Mouse (Mus musculus) urinary bladder, postnatal 4 days (tissue): ENCODE results near the gene Ptn.
"Not testable (repeated sequence)": the region's sequence is repeated elsewhere in the genome, so short reads cannot be mapped to it uniquely, and the experiment has no call there.

ENCODE experiments used
- DNase-seq, 2 experiments: peaks; one replicate each; pipeline ENCODE4 v3.0.0; 2021 to 2022; ENCODE audit warnings: low spot score in 2 of 2

Ptn gene

DNA sequence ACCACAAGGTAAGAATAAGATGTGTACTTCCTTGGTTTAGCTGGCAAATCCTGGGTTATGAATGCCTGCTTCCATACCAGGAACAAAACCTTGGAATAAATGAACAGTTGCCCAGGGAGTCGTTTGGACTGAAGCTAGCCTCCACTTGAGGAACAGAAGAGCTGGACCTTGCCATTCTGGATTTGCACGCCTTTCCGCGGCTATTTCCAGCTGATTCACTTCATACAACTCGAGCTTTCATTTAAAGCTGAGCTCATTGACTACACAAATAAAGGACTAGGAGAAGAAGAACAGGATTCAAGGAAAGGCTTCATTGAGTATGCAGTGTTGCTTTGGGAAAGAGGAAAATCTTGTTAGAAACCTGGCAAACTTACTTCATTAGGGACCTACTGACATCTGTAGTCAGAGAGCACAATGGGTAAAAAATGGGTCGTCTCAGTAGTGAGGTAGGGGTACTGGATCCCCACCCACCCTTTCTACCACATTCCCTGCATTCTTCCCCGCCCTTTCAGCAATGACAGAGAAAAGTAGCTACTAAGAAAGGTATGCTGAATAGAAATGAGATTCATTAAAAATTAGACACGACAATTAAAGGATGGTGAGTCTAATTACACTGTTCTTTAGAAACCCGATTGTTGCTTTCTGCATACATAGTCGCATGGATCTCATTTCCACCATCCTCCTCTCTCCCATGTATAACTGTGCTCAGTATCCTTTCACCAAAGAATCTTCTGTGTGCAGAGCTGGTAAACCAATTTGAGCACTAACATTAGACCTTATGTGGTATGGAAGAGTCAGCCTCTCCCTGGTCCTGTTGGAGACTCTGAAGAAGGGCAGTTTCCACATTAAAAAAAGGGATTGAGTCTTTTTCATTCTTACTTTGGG lies 54.8 kb downstream of the Ptn start:
- no peak for DNase-seq

DNA sequence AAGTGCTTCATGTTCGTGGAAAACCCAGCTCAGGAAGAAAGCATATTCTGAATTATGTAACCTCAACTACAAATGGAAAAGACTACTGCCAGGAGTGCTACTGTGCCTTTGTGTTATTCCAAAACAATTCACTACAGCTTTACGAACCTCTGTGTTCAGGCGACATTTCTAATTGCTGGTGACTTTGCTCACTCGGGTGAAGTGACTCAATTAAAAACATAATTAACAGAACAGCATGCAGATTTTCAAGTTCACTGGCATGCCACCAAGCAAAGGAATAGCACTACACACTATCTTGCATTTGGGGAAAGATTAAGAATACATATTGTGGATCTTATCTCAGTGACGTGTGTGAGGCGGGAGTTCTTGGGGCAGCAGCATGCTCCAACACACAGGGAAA lies 57.1 kb downstream of the Ptn start:
- no peak for DNase-seq

DNA sequence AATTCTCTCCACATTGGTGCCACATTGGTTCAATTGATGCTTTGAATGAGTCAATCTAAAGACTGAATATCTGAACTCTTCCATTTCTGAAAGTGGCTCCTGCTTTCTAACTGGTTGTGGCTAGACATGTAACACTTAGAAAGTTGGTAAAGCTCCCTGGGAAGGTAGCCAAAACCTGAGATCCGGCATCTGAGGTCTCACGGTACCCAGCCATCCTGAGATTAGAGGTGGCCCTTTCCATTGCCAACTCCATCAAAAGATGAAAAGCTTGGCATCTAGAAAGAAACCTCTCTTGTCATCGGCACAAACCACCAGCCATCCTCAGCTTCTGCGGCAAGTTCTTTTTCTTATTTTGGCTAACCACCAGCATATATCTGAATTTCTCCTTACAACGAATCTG lies 70.2 kb downstream of the Ptn start:
- DNase-seq = no peak

DNA sequence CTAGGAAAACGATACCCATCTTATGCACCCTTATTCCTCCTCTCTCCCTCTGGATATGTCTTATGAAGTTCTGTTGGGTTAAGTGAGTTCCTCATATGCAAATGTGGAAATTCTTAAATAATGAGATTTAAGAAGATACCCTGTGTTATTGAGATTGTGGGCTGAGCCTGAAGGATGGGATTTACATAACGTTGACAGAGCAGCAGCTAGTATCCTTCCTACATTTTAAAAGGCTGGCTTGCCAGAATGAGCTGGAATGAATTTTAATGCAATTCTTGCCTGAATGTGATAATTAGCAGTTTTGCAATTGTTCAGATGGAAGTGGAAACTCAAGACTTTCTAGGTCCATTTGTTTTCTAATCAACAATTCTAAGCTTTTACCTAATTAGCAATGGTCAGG lies 73.3 kb downstream of the Ptn start:
- no peak for DNase-seq

DNA sequence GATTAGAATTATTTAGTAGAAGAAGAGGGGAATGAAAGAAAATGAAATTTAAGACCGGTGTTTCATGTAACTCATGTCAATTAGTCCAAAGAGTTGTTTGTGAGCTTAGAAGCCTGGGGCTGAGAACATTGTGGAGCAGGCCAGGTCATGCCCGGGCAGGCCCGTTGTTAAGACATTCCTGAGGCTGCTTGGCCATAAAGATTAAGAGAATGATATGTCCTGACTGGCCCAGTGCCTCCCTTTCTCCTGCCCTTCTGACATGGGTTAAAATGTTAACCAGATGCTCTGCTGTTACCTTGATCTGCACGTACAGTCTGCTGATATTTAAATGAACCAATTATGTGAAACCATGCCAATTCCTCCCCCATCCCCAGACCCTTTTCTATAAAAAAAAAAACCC lies 74.4 kb downstream of the Ptn start:
- not testable (repeated sequence) for DNase-seq

DNA sequence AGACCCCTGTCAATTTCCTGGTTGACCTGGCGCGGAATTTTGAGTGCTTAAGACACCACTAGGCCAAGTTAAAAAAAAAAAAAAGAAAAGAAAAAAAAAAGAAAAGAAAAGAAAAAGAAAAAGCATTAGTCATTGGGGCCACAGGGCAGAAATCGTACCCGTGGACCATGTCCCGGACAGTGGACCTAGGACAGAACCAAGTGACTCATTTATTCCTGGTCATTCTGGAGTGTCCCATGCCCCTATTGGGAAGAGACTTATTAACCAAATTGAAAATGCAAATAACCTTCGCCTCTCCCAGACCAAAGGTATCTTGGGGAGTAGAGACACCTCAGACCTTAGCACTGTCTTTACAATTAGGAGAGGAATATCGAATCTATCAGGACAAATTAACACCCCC lies 80.2 kb downstream of the Ptn start:
- not testable (repeated sequence) for DNase-seq

DNA sequence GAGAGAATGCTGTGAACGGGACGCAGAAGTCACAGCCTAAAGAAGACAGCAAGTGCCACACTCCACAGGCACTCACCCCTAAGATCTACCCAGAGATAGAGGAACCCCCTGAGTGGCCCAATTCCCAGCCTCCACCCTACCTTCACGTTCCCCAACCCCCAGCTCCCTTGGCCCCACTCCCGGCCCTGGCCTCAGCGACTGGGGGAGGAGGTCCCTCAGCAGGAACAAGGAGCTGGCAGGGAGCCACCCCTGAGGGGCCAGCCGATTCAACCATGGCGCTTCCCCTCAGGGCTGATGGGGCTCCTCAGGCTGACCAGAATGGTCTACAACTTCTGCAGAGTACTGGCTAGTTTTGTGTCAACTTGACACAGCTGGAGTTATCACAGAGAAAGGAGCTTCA lies 81.9 kb downstream of the Ptn start:
- DNase-seq = peak; percentile 18 to 60

DNA sequence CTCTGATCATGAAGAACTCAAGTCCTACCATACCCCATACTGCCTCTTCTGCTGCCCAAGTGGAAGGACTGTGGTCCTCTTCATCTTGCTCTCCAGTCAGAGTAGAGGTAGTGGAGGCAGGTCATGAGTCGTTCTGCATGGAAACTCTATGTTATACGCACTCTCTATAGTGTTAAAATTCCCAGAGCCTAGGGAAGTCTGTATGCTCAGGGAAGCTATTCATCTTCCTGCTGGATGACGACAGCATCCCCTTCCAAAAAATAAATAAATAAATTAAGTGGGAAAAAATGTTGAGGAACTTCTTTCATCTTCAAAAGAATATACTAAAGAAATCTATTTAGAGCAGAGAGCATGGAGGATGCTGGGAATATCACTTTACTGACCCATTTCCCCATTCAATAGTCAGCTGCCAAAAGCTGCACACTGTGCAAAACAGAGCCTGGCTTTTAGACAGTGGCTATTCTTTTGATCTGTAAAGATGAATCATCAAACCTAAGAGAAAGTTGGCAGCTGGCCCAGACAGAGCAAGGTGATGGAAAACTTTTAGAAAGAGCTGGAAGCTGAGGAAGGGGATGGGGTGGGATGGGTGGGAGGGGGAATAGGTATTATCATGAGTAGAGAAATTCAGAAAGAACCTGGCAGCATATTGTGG lies 84.4 kb downstream of the Ptn start:
- no peak for DNase-seq

DNA sequence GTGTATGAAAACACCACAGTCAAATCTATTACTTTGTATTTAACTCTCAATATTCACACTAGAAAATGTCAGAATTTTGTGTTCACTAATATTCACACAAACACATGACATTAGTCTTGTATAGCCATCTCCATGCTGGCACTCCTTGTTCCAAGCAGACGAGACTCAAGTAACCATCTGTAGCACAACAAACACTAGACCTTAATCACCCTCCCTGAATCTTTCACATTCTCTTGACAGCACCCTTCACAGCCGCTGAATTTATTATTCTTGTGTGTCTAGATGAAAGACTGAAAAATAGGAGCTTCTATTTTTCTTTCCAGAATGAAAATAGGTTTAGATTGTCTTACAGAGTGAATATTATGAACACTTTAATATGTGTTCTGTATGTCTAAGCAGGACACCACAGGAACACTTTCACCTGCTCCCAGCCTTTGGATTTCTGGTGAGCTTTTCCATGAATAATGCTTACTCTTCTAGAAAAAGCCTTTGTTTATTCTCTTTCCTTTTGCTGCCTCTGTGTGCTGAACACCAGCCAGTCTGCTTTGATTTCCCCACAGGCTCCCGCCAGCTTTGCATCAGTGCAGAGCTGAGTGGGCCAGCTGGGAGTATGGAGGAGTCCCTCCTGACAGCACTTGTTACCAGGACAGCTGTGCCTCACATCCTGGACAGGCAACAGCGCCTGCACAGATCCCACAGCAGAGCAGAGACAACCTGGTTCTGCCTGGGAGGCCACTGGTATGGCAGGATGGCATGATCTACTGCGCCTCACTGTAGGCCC lies 87.1 kb downstream of the Ptn start:
- no peak for DNase-seq

DNA sequence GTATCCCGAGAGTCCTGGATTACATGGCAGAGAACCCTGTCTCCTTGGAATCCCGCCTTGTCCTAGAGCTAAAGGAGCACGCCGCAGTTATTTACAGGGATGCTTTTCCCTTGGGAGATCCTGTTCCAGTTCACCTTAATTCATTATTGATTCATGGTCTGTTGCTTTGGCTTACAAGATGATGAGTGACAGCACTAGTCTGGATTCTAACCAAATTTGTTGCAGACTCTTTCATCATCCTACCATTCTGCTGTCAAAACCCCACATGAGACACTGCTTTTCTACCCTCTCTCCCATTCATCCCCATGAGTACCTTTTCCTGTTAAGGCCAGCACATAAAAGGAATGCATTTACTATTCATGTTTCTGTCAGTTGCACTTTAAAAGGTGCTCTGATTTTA lies 96.7 kb downstream of the Ptn start:
- DNase-seq = no peak

DNA sequence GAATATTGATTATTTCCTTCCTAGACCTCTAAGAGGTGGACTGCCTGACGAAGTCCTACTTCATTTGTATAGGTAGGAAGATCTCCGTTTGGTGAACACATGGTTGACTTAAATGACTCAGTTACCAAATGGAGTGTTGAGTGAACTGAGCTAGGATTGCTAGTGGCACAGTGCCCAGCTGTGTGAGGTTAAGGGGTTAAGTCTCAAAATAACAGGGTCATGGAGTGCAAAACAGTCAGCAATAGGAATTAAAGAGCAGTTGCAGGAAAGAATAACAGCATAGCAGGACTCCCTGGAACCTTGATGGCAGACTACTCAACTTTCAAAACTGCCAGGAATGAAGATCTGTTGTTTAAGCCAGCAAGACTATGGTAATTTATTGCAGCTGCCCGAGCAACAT lies 114.5 kb downstream of the Ptn start:
- DNase-seq = no peak

DNA sequence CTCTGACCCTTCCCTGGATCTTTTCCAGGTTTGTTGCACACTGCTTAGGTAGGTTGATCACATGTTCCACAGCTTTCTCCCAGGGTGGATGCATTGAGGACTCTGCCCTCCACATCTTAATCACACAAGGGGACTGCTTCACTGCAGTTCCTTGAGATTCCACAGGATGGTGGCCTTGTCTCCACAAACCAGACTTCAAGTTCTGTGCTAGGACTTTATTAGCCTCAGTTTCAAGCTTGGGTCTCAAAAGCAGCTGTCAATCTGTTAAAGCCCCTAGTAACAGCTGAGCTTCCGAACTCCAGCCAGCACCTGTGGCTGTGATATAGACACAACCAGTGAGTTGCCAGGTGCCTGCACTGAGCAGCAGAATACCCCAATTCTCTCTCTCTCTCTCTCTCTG lies 118.5 kb downstream of the Ptn start:
- no peak for DNase-seq

DNA sequence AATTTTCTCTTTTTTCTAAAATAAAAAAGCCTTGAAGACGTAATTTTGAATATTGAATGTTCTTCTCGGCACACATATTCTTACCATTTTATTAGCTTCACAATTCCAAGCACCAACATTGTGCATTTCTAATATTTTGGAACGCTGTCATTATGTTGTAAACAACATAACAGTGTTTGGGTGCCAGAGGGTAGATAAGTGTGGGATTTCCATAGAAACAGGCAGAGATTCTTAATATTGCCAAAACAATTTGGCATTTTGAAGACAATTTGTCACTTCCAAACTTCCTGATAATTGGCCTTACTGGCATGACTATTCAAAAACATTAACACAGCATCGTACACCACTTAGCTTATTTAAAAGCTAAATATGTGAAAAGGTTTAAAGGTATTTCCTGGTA lies 119.1 kb downstream of the Ptn start:
- no peak for DNase-seq

DNA sequence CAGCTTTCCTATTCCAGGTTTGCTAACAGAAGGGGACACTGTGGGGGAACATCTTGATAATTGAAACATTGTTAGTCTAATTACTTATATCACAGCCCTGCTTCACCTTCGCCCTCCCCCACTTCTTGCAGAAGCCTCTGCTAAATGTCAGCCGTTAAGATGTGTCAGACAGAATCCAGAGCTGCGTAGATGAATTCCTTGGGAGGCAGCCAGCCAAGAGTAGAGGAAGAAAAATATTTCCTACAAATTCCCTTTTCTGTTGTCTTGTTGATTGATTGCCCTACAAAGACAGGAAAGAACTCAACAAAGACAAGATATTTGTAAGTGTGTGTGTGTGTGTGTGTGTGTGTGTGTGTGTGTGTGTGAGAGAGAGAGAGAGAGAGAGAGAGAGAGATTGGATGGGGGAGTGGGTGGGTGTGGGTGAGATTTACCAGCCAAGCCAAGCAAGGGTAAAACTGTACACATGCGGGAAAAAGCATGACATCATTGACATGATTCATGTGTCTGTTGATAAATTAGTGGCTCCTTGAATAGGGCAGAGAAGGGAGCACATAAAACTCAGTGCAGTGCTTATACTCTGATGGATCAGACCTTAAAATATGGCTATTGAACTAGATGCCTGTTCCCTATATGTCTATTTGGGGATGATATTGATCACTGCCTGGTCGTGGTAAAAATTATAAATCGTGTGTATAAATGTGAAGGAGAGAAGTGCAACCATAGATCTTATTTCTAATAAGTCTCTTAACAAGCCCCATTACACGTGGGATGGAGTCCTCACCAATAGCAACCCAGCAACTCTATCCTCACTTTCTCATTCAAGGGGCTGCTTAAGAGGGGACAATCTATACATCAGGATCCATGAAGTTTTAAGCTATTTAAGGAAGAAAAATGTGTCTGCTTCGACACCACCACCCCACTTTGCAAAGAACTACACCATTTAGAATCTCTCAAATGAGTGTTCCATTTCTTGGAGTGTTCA lies 133.0 kb downstream of the Ptn start:
- no peak for DNase-seq

DNA sequence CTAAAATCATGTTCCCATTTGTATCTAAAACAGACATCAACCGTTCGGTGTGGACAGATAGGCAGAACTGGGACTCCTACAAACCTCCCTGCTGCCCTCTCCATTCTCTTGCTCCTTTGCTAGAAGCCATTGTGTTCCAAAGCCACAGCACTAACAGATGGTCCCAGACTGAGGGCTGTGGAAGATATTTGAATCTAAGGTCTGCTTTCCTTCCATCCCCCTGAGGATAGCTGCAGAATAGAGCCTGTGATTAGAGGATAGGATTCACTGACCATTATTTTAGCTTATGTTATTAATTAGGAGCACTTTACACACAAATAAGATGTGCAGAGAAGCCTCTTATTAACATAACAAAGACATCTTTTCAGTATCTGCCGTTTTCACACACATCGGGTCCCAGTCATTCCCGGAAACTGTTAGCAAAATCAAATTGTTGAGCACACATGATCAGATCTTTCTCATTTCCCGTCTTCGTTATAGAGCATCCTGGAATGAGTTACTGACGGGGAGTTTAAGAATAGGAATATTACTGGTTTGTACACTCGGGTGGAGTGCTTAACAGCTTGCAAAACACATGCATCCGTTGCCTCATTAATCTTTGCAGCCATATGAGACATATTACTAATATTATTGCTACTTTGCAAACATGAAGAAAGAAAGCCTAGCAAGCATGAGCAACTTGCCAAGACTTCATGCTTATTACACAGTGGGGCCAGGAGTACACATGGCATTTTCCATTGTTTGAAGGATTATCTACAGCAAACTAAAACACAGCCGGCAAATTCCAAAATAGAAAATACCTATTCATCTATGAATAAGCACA lies 137.4 kb downstream of the Ptn start:
- no peak for DNase-seq

DNA sequence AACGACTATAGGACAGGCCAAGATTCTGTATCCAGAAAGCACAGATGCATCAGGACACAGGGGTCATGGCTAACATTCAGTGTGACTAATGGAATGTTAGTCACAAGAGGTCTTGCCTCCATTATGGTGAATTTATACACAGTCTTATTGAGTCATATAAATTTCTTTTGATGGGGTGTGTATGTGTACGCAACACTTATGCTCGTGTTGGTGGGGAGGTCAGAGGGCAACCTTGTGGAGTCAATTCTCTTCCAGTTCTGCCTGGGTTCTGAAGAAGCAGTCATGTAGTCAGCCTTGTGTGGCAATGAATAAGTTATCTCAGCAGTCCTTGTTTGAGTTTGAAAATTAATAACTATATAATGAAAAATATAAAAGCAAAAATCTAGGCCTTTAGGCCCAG lies 138.7 kb downstream of the Ptn start:
- DNase-seq = no peak
